Mouse (Mus musculus): Measurements from ENCODE around the gene Gstt3.

The Gstt3 gene

GRCm38 (mm10) chr10:75785442-75785841, 4.2 kb upstream of the Gstt3 start:
- in situ Hi-C loops (cut with MboI, MseI) = no loop called here

- in situ Hi-C loops (cut with MboI, MseI) = loop anchor here (5.0 kb wide), 1 partner anchor 48 kb away; no protein-coding TSS in a partner anchor
These were observed 1.7 kb downstream of the Gstt3 start for GRCm38 (mm10) chr10:75779206-75780174.

- in situ Hi-C loops (cut with MboI, MseI) = loop anchor here in 1 of 2 experiments (5.0 kb wide), 1 partner anchor 49 kb away; no protein-coding TSS in a partner anchor
These were observed 3.3 kb downstream of the Gstt3 start for GRCm38 (mm10) chr10:75777885-75778284.

GRCm38 (mm10) chr10:75776562-75776961, 4.7 kb downstream of the Gstt3 start:
- in situ Hi-C loops (cut with MboI, MseI) = loop anchor here in 1 of 2 experiments (5.0 kb wide), 1 partner anchor 51 kb away; no protein-coding TSS in a partner anchor

GRCm38 (mm10) chr10:75774587-75774986, 6.6 kb downstream of the Gstt3 start:
- in situ Hi-C loops (cut with MboI, MseI) = no loop called here

- in situ Hi-C loops (cut with MboI, MseI) = no loop called here
These were observed 7.1 kb downstream of the Gstt3 start for GRCm38 (mm10) chr10:75774102-75774501.

GRCm38 (mm10) chr10:75772795-75773664, 8.2 kb downstream of the Gstt3 start, which contains the start of gene Ddt:
TSS of gene Ddt (minus strand) at chr10:75773414.
- in situ Hi-C loops (cut with MboI, MseI) = no loop called here

GRCm38 (mm10) chr10:75767756-75768155, 13.5 kb downstream of the Gstt3 start:
- in situ Hi-C loops (cut with MboI, MseI) = loop anchor here in 1 of 2 experiments (5.0 kb wide), 1 partner anchor 90 kb away; no protein-coding TSS in a partner anchor

- in situ Hi-C loops (cut with MboI, MseI) = loop anchor here in 1 of 2 experiments (5.0 kb wide), 1 partner anchor 90 kb away; no protein-coding TSS in a partner anchor
These were observed 14.4 kb downstream of the Gstt3 start for GRCm38 (mm10) chr10:75766856-75767255.

- in situ Hi-C loops (cut with MboI, MseI) = loop anchor here in 1 of 2 experiments (5.0 kb wide), 1 partner anchor 93 kb away; no protein-coding TSS in a partner anchor
These were observed 16.4 kb downstream of the Gstt3 start for GRCm38 (mm10) chr10:75764519-75765473.

- in situ Hi-C loops (cut with MboI, MseI) = no loop called here
These were observed 17.3 kb downstream of the Gstt3 start, which contains the start of gene Cabin1 for GRCm38 (mm10) chr10:75763682-75764518. TSS of gene Cabin1 (minus strand) at chr10:75764341.

GRCm38 (mm10) chr10:75762413-75762812, 18.8 kb downstream of the Gstt3 start:
- in situ Hi-C loops (cut with MboI, MseI) = no loop called here

GRCm38 (mm10) chr10:75760311-75760710, 20.9 kb downstream of the Gstt3 start:
- in situ Hi-C loops (cut with MboI, MseI) = no loop called here

GRCm38 (mm10) chr10:75756719-75757118, 24.5 kb downstream of the Gstt3 start:
- in situ Hi-C loops (cut with MboI, MseI) = loop anchor here in 1 of 2 experiments (5.0 kb wide), 1 partner anchor 191 kb away; no protein-coding TSS in a partner anchor

GRCm38 (mm10) chr10:75744017-75744416, 37.2 kb downstream of the Gstt3 start:
- in situ Hi-C loops (cut with MboI, MseI) = loop anchor here (5.0 to 10.0 kb wide), 3 partner anchors 111 to 208 kb away; partner anchors contain the start of gene Gm5134 (in 1 of the 2)

GRCm38 (mm10) chr10:75743369-75743768, 37.8 kb downstream of the Gstt3 start:
- in situ Hi-C loops (cut with MboI, MseI) = loop anchor here (5.0 to 10.0 kb wide), 3 partner anchors 111 to 209 kb away; partner anchors contain the start of gene Gm5134 (in 1 of the 2)

GRCm38 (mm10) chr10:75740866-75741265, 40.3 kb downstream of the Gstt3 start:
- in situ Hi-C loops (cut with MboI, MseI) = loop anchor here (5.0 to 10.0 kb wide), 3 partner anchors 114 to 211 kb away; partner anchors contain the start of gene Gm5134 (in 1 of the 2)

GRCm38 (mm10) chr10:75725449-75725848, 55.8 kb downstream of the Gstt3 start:
- in situ Hi-C loops (cut with MboI, MseI) = no loop called here

All from T-helper 17 cell (primary cell).